Mouse (Mus musculus): ENCODE measurements at regions not wholly inside any gene's neighbourhood (a gene's known extent, or its start where the extent isn't known, plus 50 kb on each side); places are given as distances from the start of the nearest gene placed in this dataset.

GRCm38 (mm10) chr12:25417336-25417735 lies 320.4 kb upstream of the Id2 start:
- Histone ChIP-seq H3K9ac (no peak overlapping the region), H3K27ac (no peak overlapping the region), H3K4me2 (no peak overlapping the region), H3K9me3 (replicated peaks) (no peaks in the 10 kb centered on the region; the same call in 1 of the 2 replicates), H3K36me3 (no peaks in the 10 kb centered on the region), H3K27me3 (no peaks in the 10 kb centered on the region), H3K4me3 (replicated peaks) (no peak overlapping the region), H3K4me1 (peaks cover 16% of the 10 kb centered on the region)
- 67% methylated on average over 4 of the region's 4 CpGs for WGBS
- ATAC-seq (replicated peaks; ENCODE audit: low FRiP score), result no peak

DNA sequence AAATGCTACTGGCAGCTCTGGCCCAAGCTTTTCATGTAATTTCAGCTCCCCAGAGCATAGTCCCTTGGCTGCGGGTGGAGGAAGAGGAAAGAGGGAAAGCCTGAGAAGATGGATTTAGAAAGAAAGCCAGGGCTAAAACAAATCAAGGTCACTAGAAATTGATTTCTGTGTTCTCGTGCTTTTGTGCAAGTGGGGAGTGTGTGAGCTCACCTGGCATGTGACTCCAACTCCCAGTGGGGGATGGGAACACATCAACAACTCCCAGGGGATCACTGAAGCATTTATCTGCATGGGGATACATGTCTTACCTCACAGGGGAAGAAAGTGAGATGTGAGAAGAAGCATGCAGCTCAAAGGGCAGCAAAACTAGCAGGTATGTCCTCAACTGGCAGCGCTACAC lies 319.6 kb upstream of the Id2 start:
- no peak for ATAC-seq (replicated peaks; ENCODE audit: low FRiP score)
- WGBS, result 52% methylated on average over 3 of the region's 3 CpGs
- Histone ChIP-seq H3K27me3 (no peaks in the 10 kb centered on the region), H3K4me2 (no peak overlapping the region), H3K9me3 (replicated peaks) (no peaks in the 10 kb centered on the region; the same call in 1 of the 2 replicates), H3K36me3 (no peaks in the 10 kb centered on the region), H3K4me3 (replicated peaks) (no peak overlapping the region), H3K9ac (no peak overlapping the region), H3K27ac (no peak overlapping the region), H3K4me1 (peaks cover 16% of the 10 kb centered on the region)

- H3K27ac ChIP-seq, result peak overlapping the region; percentile 68
- WGBS, result 33% methylated on average over 3 of the region's 3 CpGs
Observed at GRCm38 (mm10) chr12:25415641-25416040, 318.7 kb upstream of the Id2 start.

DNA sequence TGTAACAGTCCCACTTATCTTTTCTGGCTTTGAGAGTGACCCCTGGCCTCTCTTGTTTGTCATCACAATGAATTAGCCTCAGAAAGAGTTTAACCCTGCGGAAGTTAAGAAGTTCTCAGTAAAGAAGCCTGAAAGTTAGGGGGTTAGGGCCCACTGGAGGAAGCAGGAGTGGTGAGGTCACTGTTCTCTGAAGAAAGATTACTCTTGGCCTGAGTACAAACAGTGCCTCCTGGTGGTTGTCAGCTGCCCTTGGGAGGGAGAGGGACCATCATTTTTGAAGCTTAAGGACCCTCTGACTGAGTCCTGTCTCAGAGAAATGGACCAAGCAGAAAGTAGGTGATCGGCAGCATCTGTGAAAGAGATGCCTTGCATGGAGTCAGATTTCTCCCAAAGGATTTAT lies 318.3 kb upstream of the Id2 start:
- 5% methylated on average over 2 of the region's 2 CpGs for WGBS
- Histone ChIP-seq H3K4me3 (replicated peaks) (no peak overlapping the region), H3K4me1 (peaks cover 16% of the 10 kb centered on the region), H3K27ac (peak overlapping the region; percentile 68), H3K9ac (no peak overlapping the region), H3K4me2 (no peak overlapping the region), H3K27me3 (no peaks in the 10 kb centered on the region), H3K36me3 (no peaks in the 10 kb centered on the region), H3K9me3 (replicated peaks) (no peaks in the 10 kb centered on the region; the same call in 1 of the 2 replicates)
- 0 out of 2 replicates have a peak, but pooled peaks have one; percentile 58 for ATAC-seq (replicated peaks; ENCODE audit: low FRiP score)

More at GRCm38 (mm10) chr12:25415641-25416040, 318.7 kb upstream of the Id2 start:
- H3K9ac ChIP-seq, result no peak overlapping the region
- H3K36me3 ChIP-seq, result no peaks in the 10 kb centered on the region
- no peak overlapping the region for H3K4me3 ChIP-seq (replicated peaks)
- H3K4me2 ChIP-seq, result no peak overlapping the region
- H3K27me3 ChIP-seq, result no peaks in the 10 kb centered on the region
- peaks cover 16% of the 10 kb centered on the region for H3K4me1 ChIP-seq
- ATAC-seq (replicated peaks; ENCODE audit: low FRiP score), result no peak
- H3K9me3 ChIP-seq (replicated peaks), result no peaks in the 10 kb centered on the region; the same call in 1 of the 2 replicates

DNA sequence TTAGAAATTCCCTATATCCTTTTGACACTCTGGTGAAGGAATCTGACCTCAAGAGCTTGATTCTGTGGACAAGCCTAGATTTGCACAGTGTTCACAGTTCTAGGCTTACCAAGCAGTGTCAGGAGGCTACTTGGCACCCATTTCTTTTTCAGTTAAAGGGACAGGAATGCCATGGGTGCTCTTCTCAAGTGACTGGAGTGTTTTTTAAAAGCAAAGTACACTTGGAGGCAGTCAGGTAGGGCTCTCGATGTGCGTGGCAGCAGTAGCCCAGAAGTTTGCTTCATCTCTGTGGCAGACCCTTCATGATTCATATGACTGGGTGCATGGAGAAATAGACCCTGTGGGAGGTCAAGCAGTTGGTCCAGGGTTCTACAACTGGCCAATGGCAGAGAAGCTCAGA lies 310.4 kb upstream of the Id2 start:
- WGBS, result 92% methylated on average over 2 of the region's 2 CpGs
- Histone ChIP-seq H3K4me2 (no peak overlapping the region), H3K36me3 (no peaks in the 10 kb centered on the region), H3K4me1 (no peaks in the 10 kb centered on the region), H3K27ac (no peak overlapping the region), H3K9ac (no peak overlapping the region), H3K4me3 (replicated peaks) (no peak overlapping the region), H3K9me3 (replicated peaks) (no peaks in the 10 kb centered on the region; the same call in 1 of the 2 replicates), H3K27me3 (no peaks in the 10 kb centered on the region)
- ATAC-seq (replicated peaks; ENCODE audit: low FRiP score), result no peak

DNA sequence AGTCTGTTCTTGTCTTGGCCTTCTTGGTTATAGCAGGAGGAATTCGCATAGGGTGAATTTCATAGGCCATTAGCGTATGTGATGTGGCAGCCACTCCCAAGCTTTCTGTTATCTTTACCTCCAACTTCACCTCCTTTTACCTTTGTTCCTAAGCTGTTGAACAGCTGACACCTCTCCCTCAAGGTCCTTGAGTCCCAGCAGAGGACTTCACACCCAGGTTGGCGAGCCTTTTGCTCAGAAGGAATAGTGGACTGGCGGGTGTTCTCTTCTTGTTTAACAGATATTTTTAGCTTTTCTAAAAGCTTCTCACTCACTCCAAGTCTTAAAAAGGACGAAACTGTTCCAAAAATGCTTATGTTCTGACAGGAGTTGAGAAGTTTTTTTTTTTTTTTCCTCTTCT lies 303.4 kb upstream of the Id2 start:
- H3K9ac ChIP-seq, result no peak overlapping the region
- no peaks in the 10 kb centered on the region for H3K36me3 ChIP-seq
- H3K9me3 ChIP-seq (replicated peaks), result no peaks in the 10 kb centered on the region
- no peak overlapping the region for H3K4me2 ChIP-seq
- H3K4me1 ChIP-seq, result no peaks in the 10 kb centered on the region
- no peaks in the 10 kb centered on the region for H3K27me3 ChIP-seq
- no peak overlapping the region for H3K4me3 ChIP-seq (replicated peaks)
- H3K27ac ChIP-seq, result no peak overlapping the region
- no peak for ATAC-seq (replicated peaks; ENCODE audit: low FRiP score)
- WGBS, result 88% methylated on average over 5 of the region's 5 CpGs

DNA sequence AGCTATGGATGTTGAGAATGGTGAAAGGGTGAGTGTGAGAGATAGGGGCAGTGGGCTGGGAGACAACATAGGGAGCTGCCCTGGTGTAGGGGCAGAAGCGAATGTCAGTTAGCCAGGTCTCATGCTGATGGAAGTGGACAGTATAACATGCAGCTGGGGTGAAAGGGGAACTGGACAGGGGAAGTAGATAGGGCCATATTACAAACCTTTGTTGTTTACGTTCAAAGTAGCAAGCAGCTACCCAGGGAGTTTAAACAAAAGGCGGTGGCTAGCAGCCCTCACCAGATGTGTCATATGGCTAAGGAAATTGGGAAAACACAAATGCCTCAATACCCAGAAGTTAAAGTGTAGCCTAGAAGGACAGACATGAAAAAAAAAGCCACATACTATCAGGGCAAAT lies 301.8 kb upstream of the Id2 start:
- Histone ChIP-seq H3K27me3 (no peaks in the 10 kb centered on the region), H3K9ac (no peak overlapping the region), H3K9me3 (replicated peaks) (no peaks in the 10 kb centered on the region), H3K4me1 (no peaks in the 10 kb centered on the region), H3K27ac (no peak overlapping the region), H3K36me3 (no peaks in the 10 kb centered on the region), H3K4me2 (no peak overlapping the region), H3K4me3 (replicated peaks) (no peak overlapping the region)
- ATAC-seq (replicated peaks; ENCODE audit: low FRiP score), result no peak
- 81% methylated on average over 3 of the region's 3 CpGs for WGBS

DNA sequence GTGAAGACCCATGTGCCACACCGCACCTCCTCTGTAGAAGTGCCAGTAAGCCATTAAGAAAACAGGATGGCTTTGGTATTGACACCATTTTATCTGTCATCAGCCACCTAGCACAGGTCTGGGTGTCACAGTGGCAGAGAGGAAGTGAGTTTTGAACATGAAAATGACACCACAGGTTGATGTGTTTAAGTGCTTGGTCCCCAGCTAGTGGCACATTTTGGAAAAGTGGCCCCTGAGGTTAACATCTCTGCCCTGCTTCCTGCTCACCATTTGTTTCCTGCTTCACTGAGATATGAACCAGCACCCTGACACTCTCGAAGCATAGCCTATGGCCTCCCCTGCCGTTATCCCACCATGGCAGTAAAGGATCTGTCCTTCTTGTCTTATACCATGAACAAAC lies 297.4 kb upstream of the Id2 start:
- H3K9me3 ChIP-seq (replicated peaks), result no peaks in the 10 kb centered on the region
- 78% methylated on average over 3 of the region's 3 CpGs for WGBS

DNA sequence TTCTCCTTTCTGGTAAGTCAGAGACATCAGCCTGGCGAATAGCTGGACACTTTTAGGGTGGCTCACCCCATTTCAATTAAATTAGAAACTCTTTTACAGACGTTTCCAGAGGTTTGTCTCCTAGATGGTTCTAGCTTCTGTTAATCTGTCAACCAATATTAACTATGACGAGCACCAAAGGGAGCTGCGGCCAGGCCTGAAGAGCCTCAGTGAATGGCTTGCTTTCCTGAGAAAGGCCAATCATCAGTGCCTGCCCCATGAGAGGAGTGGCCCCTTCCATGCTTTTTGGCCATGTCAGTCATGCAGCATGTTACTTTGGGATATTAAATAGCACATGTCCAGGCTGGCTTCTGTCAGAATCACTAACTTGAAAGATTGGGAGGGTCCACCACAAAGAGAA lies 296.6 kb upstream of the Id2 start:
- Histone ChIP-seq H3K36me3 (no peaks in the 10 kb centered on the region), H3K9ac (no peak overlapping the region), H3K4me3 (replicated peaks) (no peak overlapping the region), H3K27ac (no peak overlapping the region), H3K27me3 (no peaks in the 10 kb centered on the region), H3K4me2 (no peak overlapping the region), H3K9me3 (replicated peaks) (no peaks in the 10 kb centered on the region), H3K4me1 (no peaks in the 10 kb centered on the region)
- whole genome bisulfite sequencing, result 70% methylated on average over 4 of the region's 4 CpGs
- ATAC-seq (replicated peaks; ENCODE audit: low FRiP score), result no peak

More for the DNA sequence above, 297.4 kb upstream of the Id2 start:
- Histone ChIP-seq H3K27me3 (no peaks in the 10 kb centered on the region), H3K4me3 (replicated peaks) (no peak overlapping the region), H3K9ac (no peak overlapping the region), H3K27ac (no peak overlapping the region), H3K4me1 (no peaks in the 10 kb centered on the region), H3K4me2 (no peak overlapping the region), H3K36me3 (no peaks in the 10 kb centered on the region)
- no peak for ATAC-seq (replicated peaks; ENCODE audit: low FRiP score)

GRCm38 (mm10) chr12:25389202-25389601 lies 292.3 kb upstream of the Id2 start:
- Histone ChIP-seq H3K4me1 (peaks cover 3% of the 10 kb centered on the region; the same call in 1 of the 2 replicates), H3K4me3 (replicated peaks) (no peak overlapping the region), H3K4me2 (no peak overlapping the region), H3K27ac (no peak overlapping the region), H3K9me3 (replicated peaks) (no peaks in the 10 kb centered on the region), H3K27me3 (no peaks in the 10 kb centered on the region), H3K9ac (no peak overlapping the region), H3K36me3 (no peaks in the 10 kb centered on the region)
- ATAC-seq (replicated peaks; ENCODE audit: low FRiP score), result no peak
- WGBS, result 51% methylated on average over 5 of the region's 5 CpGs

DNA sequence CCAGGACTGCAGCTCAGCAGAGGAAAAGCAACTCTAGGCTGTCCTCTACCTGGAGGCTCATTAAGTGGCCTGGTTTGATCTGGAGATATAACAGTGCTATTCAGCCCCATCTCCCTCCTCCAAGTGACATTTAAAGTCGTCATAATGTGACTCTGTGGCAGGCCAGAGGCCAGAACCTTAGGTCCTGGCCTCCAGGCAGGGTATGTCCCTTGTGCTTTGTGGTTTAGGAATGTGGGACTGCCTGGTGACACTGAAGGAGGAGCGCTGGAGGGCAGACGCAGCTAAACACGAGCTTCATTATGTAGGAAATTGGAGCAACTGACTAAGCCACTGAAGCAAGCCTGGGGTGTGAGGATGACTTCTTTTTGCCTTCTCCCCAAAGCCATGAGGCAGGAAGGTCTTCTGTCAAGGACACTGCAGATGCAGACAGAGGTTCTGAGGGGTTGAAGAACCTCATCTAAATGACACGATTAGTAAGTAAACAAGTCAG lies 290.9 kb upstream of the Id2 start:
- H3K4me1 ChIP-seq, result peaks cover 3% of the 10 kb centered on the region; the same call in 1 of the 2 replicates
- no peaks in the 10 kb centered on the region for H3K27me3 ChIP-seq
- no peak overlapping the region for H3K4me2 ChIP-seq
- no peaks in the 10 kb centered on the region for H3K36me3 ChIP-seq
- H3K27ac ChIP-seq, result no peak overlapping the region
- H3K9me3 ChIP-seq (replicated peaks), result no peaks in the 10 kb centered on the region
- no peak overlapping the region for H3K9ac ChIP-seq
- ATAC-seq (replicated peaks; ENCODE audit: low FRiP score), result no peak
- H3K4me3 ChIP-seq (replicated peaks), result no peak overlapping the region
- WGBS, result 53% methylated on average over 5 of the region's 5 CpGs

GRCm38 (mm10) chr12:25382961-25383360 lies 286.0 kb upstream of the Id2 start:
- no peak overlapping the region for H3K4me2 ChIP-seq
- H3K9ac ChIP-seq, result no peak overlapping the region
- no peaks in the 10 kb centered on the region for H3K9me3 ChIP-seq (replicated peaks)
- 64% methylated on average over 6 of the region's 6 CpGs for WGBS
- H3K27me3 ChIP-seq, result no peaks in the 10 kb centered on the region
- H3K4me1 ChIP-seq, result peaks cover 22% of the 10 kb centered on the region; the same call in 1 of the 2 replicates
- H3K36me3 ChIP-seq, result no peaks in the 10 kb centered on the region
- no peak overlapping the region for H3K4me3 ChIP-seq (replicated peaks)
- no peak for ATAC-seq (replicated peaks; ENCODE audit: low FRiP score)
- no peak overlapping the region for H3K27ac ChIP-seq

DNA sequence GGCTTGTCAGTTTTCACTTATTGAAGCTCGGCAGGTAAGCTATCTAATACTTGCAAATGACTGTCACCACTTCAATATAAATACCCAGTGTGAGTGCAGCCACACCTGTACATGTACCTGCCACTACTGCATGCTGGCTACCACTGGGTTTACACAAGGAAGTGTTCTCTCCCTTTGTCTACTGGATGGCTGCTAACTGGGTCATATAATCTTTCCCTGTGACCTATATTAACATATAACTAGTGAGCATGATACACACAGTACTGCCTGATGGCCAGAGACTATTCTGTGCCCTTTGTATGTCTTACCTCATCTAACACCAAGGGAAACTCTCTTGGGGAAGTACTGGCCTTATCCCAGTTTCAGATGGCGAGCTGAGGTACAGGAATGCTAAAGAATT lies 285.5 kb upstream of the Id2 start:
- Histone ChIP-seq H3K4me3 (replicated peaks) (no peak overlapping the region), H3K36me3 (no peaks in the 10 kb centered on the region), H3K4me1 (peaks cover 22% of the 10 kb centered on the region; the same call in 1 of the 2 replicates), H3K9me3 (replicated peaks) (no peaks in the 10 kb centered on the region), H3K4me2 (no peak overlapping the region), H3K27me3 (no peaks in the 10 kb centered on the region), H3K9ac (no peak overlapping the region), H3K27ac (no peak overlapping the region)
- WGBS, result 80% methylated on average over 2 of the region's 2 CpGs
- ATAC-seq (replicated peaks; ENCODE audit: low FRiP score), result no peak
